Mouse (Mus musculus) forebrain, postnatal 0 days (tissue): Measurements from ENCODE around the gene Grip1. TPM values are rescaled to one million over a fixed set of nuclear protein-coding genes. Genes with fewer than 3 reads are reported as not detected.
A peak's percentile ranks its signal among the peaks of the same experiment; 100 is the strongest.
"Not testable (repeated sequence)": the region's sequence is repeated elsewhere in the genome, so short reads cannot be mapped to it uniquely, and the experiment has no call there.

Experiments
- ATAC-seq: fragments of 200-750 bp; cut with Nextera tagmentation; 2 replicates; pipeline ENCODE4 v1.8.0; 2017; ENCODE audit warnings: mild to moderate bottlenecking, moderate library complexity
- DNase-seq: peaks from one replicate; pipeline ENCODE4 v3.0.0-alpha.2; 2015
- H3K27ac ChIP-seq: fragments of 300-500 bp; sonication (generic); 2 replicates; pipeline ENCODE4 v1.5.1; 2014; ENCODE audit warnings: low read depth, mild to moderate bottlenecking, antibody characterized with exemption, low read length, moderate library complexity, mixed read lengths
- H3K27me3 ChIP-seq: fragments of 300-500 bp; sonication (generic); 2 replicates; pipeline ENCODE4 v1.6.1; 2014; ENCODE audit warnings: mild to moderate bottlenecking, low read length, mixed read lengths; ENCODE audit not compliant: insufficient read depth
- H3K36me3 ChIP-seq: fragments of 300-500 bp; sonication (generic); 2 replicates; pipeline ENCODE4 v1.6.1; 2014; ENCODE audit warnings: mild to moderate bottlenecking, moderate library complexity; ENCODE audit not compliant: insufficient read depth
- H3K4me1 ChIP-seq: fragments of 300-500 bp; sonication (generic); 2 replicates; pipeline ENCODE4 v1.6.1; 2014; ENCODE audit warnings: antibody characterized with exemption; ENCODE audit not compliant: insufficient read depth
- H3K4me2 ChIP-seq: fragments of 300-500 bp; sonication (generic); 2 replicates; pipeline ENCODE4 v1.6.1; 2014; ENCODE audit warnings: low read depth, mild to moderate bottlenecking, moderate library complexity
- H3K4me3 ChIP-seq: fragments of 300-500 bp; sonication (generic); 2 replicates; pipeline ENCODE4 v1.5.1; 2014; ENCODE audit warnings: low read depth, low read length, mixed read lengths
- H3K9ac ChIP-seq: fragments of 300-500 bp; sonication (generic); 2 replicates; pipeline ENCODE4 v1.6.1; 2014; ENCODE audit warnings: mild to moderate bottlenecking
- H3K9me3 ChIP-seq: fragments of 300-500 bp; sonication (generic); 2 replicates; pipeline ENCODE4 v1.6.1; 2016; ENCODE audit warnings: low read length
- CTCF ChIP-seq: sonication (generic); IDR thresholded peaks from 2 replicates; pipeline ENCODE4 v1.5.1; 2016; ENCODE audit warnings: antibody characterized with exemption, control low read depth, low read depth
- WGBS: fragments of 180-500 bp; shearing (Covaris S2); extraction: QIAGEN DNeasy Blood & Tissue Kit; methylation state at CpG from one replicate; pipeline ENCODE4 v1.1.7; 2014; 5-methylcytosine and 5-hydroxymethylcytosine counted together
- polyA plus RNA-seq: library from polyadenylated mRNA; unstranded; fragments of >200 nt; fragmentation: Nextera tagmentation; extraction: Ambion mirVana; gene quantifications from 2 replicates; pipeline ENCODE4 v1.2.1, GENCODE M21; 2015
- total RNA-seq: library from RNA; depleted of rRNA; stranded (reverse); fragments of >200 nt; gene quantifications from 2 replicates; pipeline ENCODE4 v1.2.3, GENCODE M21; 2014

Grip1 gene
- total and polyA plus RNA-seq, 2 experiments from 2014 or later: 14.8 to 34.5 TPM

DNA sequence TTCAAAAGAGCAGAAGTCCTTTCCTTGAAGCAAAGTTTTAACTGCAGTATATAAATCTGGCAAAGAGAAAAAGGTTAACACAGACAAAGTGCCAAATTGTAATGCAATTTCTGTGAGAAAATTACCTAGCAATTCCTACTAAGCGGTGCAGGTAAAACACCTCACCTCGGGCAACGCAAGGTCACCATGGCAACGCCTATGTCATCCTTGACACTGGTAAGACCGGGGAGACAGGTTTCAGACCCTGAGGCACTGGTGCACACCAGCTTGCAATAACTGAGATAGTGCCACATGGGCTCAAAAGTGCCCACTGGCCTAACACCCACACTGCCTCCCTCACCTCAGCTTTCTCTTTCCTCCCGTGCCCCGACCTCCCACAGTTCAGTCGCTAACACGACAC lies 641.5 kb downstream of the Grip1 start:
- H3K9me3 ChIP-seq: no peaks in the 10 kb centered on the region
- 94% methylated on average over 9 of the region's 9 CpGs for WGBS
- DNase-seq (no peak), ATAC-seq (no peak)
- no peak overlapping the region for H3K4me2 ChIP-seq
- H3K27me3 ChIP-seq: no peaks in the 10 kb centered on the region
- H3K36me3 ChIP-seq: 0 out of 2 replicates have a peak, but pooled peaks cover 9% of the 10 kb centered on the region
- H3K4me3 ChIP-seq: no peak overlapping the region
- H3K4me1 ChIP-seq: no peaks in the 10 kb centered on the region
- no peak overlapping the region for H3K9ac ChIP-seq
- no peak for TF ChIP-seq CTCF
- H3K27ac ChIP-seq: no peak overlapping the region

DNA sequence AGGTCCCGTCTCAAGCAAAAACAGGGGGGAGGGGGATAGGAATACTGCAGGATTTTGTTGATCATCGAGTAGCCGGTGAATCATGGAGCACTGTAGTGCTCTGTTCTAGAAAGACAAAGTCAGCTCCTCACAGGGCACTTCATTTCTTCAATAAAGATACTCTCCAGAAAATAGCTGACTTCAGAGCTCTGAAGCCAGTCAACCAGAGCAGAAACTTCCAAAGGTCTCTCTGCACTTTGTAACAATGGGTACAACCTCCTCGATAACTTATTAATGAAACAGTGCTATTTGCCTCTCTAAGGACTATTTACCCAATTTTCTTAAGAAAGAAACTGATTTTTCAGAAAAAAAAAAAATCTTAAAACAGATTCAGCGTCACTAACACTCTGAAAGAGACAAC lies 642.1 kb downstream of the Grip1 start:
- H3K9ac ChIP-seq: no peak overlapping the region
- H3K9me3 ChIP-seq: no peaks in the 10 kb centered on the region
- H3K36me3 ChIP-seq: 0 out of 2 replicates have a peak, but pooled peaks cover 9% of the 10 kb centered on the region
- no peaks in the 10 kb centered on the region for H3K4me1 ChIP-seq
- H3K4me2 ChIP-seq: no peak overlapping the region
- H3K27me3 ChIP-seq: no peaks in the 10 kb centered on the region
- 95% methylated on average over 5 of the region's 5 CpGs for WGBS
- TF ChIP-seq CTCF: no peak
- no peak for DNase-seq
- H3K27ac ChIP-seq: no peak overlapping the region
- ATAC-seq: no peak
- H3K4me3 ChIP-seq: no peak overlapping the region

DNA sequence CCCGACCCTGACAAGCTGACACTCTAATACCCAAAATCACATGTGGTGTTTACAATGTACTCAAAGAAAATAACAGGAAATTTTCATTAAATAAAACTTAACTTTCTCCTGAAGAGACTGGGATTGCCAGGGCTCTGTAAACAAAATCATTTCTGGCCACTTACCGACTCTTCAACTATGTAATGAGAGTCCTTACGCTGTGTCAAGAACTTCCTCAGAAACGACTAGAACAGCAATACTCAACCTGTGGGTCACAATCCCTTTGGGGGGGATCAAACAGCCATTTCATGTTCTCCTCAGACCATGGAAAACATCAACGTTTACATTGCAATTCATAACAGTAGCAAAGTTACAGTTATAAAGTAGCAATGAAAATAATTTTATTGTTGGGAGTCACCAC lies 643.9 kb downstream of the Grip1 start:
- H3K9ac ChIP-seq: no peak overlapping the region
- H3K9me3 ChIP-seq: no peaks in the 10 kb centered on the region
- TF ChIP-seq CTCF: no peak
- WGBS: 91% methylated on average over 5 of the region's 5 CpGs
- ATAC-seq (no peak), DNase-seq (no peak)
- H3K36me3 ChIP-seq: 0 out of 2 replicates have a peak, but pooled peaks cover 9% of the 10 kb centered on the region
- no peak overlapping the region for H3K4me2 ChIP-seq
- no peak overlapping the region for H3K4me3 ChIP-seq
- H3K4me1 ChIP-seq: no peaks in the 10 kb centered on the region
- no peaks in the 10 kb centered on the region for H3K27me3 ChIP-seq
- no peak overlapping the region for H3K27ac ChIP-seq

DNA sequence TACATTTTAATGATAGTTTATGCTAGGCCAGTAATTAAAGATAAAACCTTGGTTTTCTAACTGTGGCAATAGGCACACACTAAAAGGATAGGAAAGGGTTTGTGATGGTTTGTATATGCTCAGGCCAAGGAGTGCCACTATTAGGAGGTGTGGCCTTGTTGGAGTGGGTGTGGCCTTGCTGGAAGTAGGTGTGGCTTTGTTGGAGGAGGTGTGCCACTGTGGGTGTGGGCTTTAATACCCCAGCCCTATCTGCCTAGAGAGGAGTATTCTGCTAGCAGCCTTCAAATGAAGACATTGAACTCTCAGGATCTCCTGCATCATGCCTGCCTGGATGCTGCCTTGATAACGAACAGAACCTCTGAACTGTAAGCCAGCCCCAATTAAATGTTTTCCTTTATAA lies 647.2 kb downstream of the Grip1 start:
- H3K9me3 ChIP-seq: no peaks in the 10 kb centered on the region

DNA sequence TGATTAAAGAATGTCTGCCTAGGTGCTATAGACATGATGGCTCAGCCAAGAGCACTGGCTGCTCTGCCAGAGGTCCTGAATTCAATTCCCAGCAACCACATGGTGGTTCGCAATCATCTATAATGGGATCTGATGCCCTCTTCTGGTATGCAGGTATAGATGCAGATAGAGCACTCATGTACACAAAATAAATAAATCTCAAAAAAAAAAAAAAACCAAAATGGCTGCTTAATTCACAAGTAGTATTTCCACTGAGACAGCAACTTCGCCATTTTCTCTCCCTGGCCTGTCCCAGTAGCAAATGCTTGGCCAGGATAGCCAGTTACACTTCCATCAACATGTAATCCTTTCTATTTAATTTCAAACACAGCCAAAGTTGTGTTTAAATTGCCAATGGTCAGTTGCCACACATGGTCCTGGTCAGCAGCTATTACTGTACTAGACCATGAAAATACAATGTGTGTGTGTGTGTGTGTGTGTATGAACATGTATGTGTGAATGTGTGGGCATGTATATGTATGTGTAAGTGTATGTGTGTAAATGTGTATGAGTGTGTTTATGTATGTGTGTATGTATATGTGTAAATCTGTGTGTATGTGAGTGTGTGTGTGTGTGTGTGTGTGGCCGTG lies 658.2 kb downstream of the Grip1 start:
- Histone ChIP-seq H3K27ac (no peak overlapping the region), H3K4me1 (peaks cover 5% of the 10 kb centered on the region; the same call in 1 of the 2 replicates), H3K9me3 (no peaks in the 10 kb centered on the region), H3K4me3 (peak overlapping the region; percentile 74), H3K36me3 (no peaks in the 10 kb centered on the region), H3K9ac (peak overlapping the region; percentile 53; the same call in 1 of the 2 replicates), H3K27me3 (no peaks in the 10 kb centered on the region), H3K4me2 (peak overlapping the region; percentile 83)
- 76% methylated on average over 3 of the region's 3 CpGs for WGBS
- ATAC-seq (no peak), DNase-seq (no peak)
- peak; percentile 22; the same call in 1 of the 2 replicates for TF ChIP-seq CTCF

More for the DNA sequence above, 647.2 kb downstream of the Grip1 start:
- H3K4me2 ChIP-seq: no peak overlapping the region
- H3K4me1 ChIP-seq: no peaks in the 10 kb centered on the region
- H3K9ac ChIP-seq: no peak overlapping the region
- WGBS: 80% methylated on average over 1 of the region's 1 CpGs
- TF ChIP-seq CTCF: no peak
- H3K36me3 ChIP-seq: no peaks in the 10 kb centered on the region
- no peak overlapping the region for H3K4me3 ChIP-seq
- DNase-seq (no peak), ATAC-seq (no peak)
- H3K27ac ChIP-seq: no peak overlapping the region
- H3K27me3 ChIP-seq: no peaks in the 10 kb centered on the region

DNA sequence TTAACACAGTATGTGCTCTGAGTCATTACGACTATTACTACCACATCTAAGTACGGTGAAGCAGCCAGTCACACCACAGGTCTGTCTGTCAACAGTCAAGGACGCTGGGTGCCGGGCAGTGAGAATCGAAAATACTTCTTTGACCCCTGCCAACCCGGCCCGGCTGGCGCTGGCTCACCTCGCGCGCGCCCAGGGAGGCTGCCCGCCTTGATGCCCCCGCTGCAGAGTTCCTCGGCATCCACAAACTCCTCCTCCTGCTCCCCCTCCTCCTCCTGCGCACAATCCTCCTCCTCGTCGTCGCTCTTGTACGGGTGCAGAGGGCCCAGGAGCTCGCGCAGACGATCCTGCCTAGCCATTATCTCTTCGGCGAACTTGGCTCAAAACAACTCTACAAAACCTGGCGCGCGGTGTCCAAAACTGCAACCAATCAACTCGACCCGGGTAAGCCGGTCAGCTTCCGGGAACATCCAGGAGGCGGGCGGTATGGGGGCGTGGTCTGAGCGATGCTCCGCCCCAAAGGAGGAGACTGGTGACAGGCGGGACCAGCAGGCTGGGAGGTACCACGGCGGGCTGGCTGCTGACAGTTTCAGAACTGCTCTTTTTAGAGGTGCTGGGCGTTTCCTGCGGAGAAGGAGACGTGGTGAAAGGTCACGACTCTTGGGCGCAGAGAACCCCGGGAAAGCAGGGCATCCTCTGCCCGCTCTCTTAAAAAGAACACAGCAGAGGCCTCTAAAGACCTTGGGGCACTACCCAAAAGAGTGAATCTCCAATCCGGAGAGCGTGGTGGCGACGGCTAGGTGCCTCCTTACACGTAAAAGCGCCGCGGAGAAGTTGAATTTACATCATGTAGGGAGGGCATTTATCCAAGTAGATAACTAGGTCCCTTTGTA lies 659.1 kb downstream of the Grip1 start, which contains the start of gene Helb:
TSS of gene Helb (minus strand) at position 481 of the 890 bp plus-strand sequence.
- Histone ChIP-seq H3K36me3 (no peaks in the 10 kb centered on the region), H3K4me1 (peaks cover 5% of the 10 kb centered on the region; the same call in 1 of the 2 replicates), H3K9me3 (no peaks in the 10 kb centered on the region), H3K27ac (peak within 1 kb of the TSS; percentile 54; the same call in 1 of the 2 replicates), H3K4me3 (peak within 1 kb of the TSS; percentile 74), H3K4me2 (peak within 1 kb of the TSS; percentile 83), H3K9ac (peak within 1 kb of the TSS; percentile 53), H3K27me3 (no peaks in the 10 kb centered on the region)
- TF ChIP-seq CTCF: no peak
- ATAC-seq: peak; percentile 100
- DNase-seq: peak; percentile 94
- 2% methylated on average over 55 of the region's 55 CpGs for WGBS

DNA sequence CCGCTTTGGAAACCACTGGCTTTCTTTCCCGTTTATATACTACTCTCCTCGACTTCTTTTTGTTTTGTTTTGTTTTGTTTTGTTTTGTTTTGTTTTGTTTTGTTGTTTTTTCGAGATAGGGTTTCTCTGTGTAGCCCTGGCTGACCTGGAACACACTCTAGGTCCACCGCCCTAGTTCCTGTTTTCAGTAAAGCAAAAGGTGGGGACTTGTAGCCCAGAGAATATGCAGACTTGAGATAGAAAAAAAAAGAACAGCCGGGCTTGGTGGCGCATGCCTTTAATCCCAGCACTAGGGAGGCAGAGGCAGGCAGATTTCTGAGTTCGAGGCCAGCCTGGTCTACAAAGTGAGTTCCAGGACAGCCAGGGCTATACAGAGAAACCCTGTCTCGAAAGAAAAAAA lies 659.9 kb downstream of the Grip1 start:
- not testable (repeated sequence) for H3K9me3 ChIP-seq, ATAC-seq, H3K27ac ChIP-seq, H3K36me3 ChIP-seq, H3K9ac ChIP-seq, H3K27me3 ChIP-seq, DNase-seq, H3K4me1 ChIP-seq
- Histone ChIP-seq H3K4me3 (peak overlapping the region; percentile 74), H3K4me2 (peak overlapping the region; percentile 83)
- WGBS: 66% methylated on average over 9 of the region's 9 CpGs
